ENCODE assay signal across 8 mouse cellular contexts in the genomic region with DNA sequence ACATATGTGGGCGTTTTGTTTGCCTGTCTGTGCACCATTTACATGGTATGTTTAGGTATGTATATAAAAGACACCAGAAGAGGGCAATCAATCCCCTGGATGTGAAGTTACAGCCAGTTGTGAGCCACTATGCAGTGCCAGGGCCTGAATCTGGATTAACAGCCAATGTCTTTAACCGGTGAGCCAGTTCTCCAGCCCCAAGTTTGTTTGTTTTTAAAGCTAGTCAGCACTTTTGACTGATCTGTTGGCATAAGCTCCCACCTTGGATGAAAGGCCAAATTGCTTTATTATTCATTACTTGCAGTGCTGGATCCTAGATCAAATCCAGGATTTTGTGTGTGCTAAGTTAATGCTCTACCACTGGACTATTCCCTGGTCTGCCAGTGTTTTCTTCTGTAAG. TPM values are rescaled to one million over a fixed set of nuclear protein-coding genes. Genes with fewer than 3 reads are reported as not detected.
A peak's percentile ranks its signal among the peaks of the same experiment; 100 is the strongest.
DNase-seq lines count a peak whose midpoint lies in the region; ATAC-seq lines count a peak whose summit lies in the region.

No protein-coding gene starts in this region.

- H3K79me2 ChIP-seq in macrophage (ENCODE audit: inconsistent target), result peaks cover 43% of the 10 kb centered on the region

- H3K9me3 ChIP-seq in heart, embryonic 12.5 days (replicated peaks), result no peaks in the 10 kb centered on the region
- no peaks in the 10 kb centered on the region for H3K9me3 ChIP-seq in hindbrain, embryonic 16.5 days (ENCODE audit: control insufficient read depth, low read length)

- no peaks in the 10 kb centered on the region for H3K27me3 ChIP-seq in heart, embryonic 12.5 days (replicated peaks)
- no peaks in the 10 kb centered on the region for H3K27me3 ChIP-seq in hindbrain, embryonic 16.5 days (replicated peaks; ENCODE audit: control insufficient read depth, insufficient read depth, low read length)

- WGBS in heart, embryonic 12.5 days, result 56% methylated on average over 2 of the region's 2 CpGs
- WGBS in hindbrain, embryonic 16.5 days, result 66% methylated on average over 2 of the region's 2 CpGs
- 71% methylated on average over 2 of the region's 2 CpGs for WGBS in macrophage (ENCODE audit: missing documents)

- intact Hi-C loops in heart, postnatal 14 days (cut with DNase I), result loop anchor here (5.0 kb wide), 1 partner anchor 44 kb away; no protein-coding TSS in a partner anchor
- intact Hi-C loops in gastrocnemius, postnatal 14 days (cut with DNase I; ENCODE audit: low total_unique reads), result loop anchor here (10.0 kb wide), 2 partner anchors 47 to 63 kb away; partner anchors contain the start of genes Atpaf2 and Gid4

- peak overlapping the region; percentile 65 for H3K4me3 ChIP-seq in heart, embryonic 12.5 days
- H3K4me3 ChIP-seq in hindbrain, embryonic 16.5 days (ENCODE audit: low read length), result peak overlapping the region; percentile 55
- 0 out of 2 replicates have a peak overlapping the region, but pooled peaks have one; percentile 82 for H3K4me3 ChIP-seq in macrophage (ENCODE audit: inconsistent target)

- 0 out of 2 replicates have a peak overlapping the region, but pooled peaks have one; percentile 72 for H3K9ac ChIP-seq in heart, embryonic 12.5 days
- no peak overlapping the region for H3K9ac ChIP-seq in hindbrain, embryonic 16.5 days (ENCODE audit: low read depth, low read length)

- H3K4me1 ChIP-seq in heart, embryonic 12.5 days (replicated peaks), result peaks cover 26% of the 10 kb centered on the region
- peaks cover 13% of the 10 kb centered on the region for H3K4me1 ChIP-seq in hindbrain, embryonic 16.5 days (ENCODE audit: control insufficient read depth, insufficient read depth, low read depth, low read length)

- H3K36me3 ChIP-seq in heart, embryonic 12.5 days, result no peaks in the 10 kb centered on the region
- no peaks in the 10 kb centered on the region for H3K36me3 ChIP-seq in hindbrain, embryonic 16.5 days (ENCODE audit: control insufficient read depth, insufficient read depth, low read length)
- H3K36me3 ChIP-seq in macrophage (ENCODE audit: inconsistent target), result no peaks in the 10 kb centered on the region

- H3K27ac ChIP-seq in heart, embryonic 12.5 days (ENCODE audit: poor library complexity, severe bottlenecking), result peak overlapping the region; percentile 82
- H3K27ac ChIP-seq in hindbrain, embryonic 16.5 days (ENCODE audit: low read depth, low read length), result peak overlapping the region; percentile 78; the same call in 1 of the 2 replicates
- no peak overlapping the region for H3K27ac ChIP-seq in macrophage

- ATAC-seq in heart, embryonic 12.5 days (ENCODE audit: insufficient number of reproducible peaks, low FRiP score), result no peak
- ATAC-seq in hindbrain, embryonic 16.5 days, result no peak

- no peak for DNase-seq in heart, postnatal 14 days
- DNase-seq in MN1 (ENCODE audit: low spot score), result peak; percentile 68
- no peak for DNase-seq in gastrocnemius, postnatal 14 days
- DNase-seq in spleen, postnatal 4 days (ENCODE audit: low spot score in 2 of 2), result no peak
- no peak for DNase-seq in urinary bladder, postnatal 25 days (ENCODE audit: low spot score)

- H3K4me2 ChIP-seq in heart, embryonic 12.5 days, result peak overlapping the region; percentile 89
- peak overlapping the region; percentile 97 for H3K4me2 ChIP-seq in hindbrain, embryonic 16.5 days (ENCODE audit: low read length)

RNA-seq across cellular contexts. Expression of gene Tom1l2, which starts 1.3 kb away (rescaled TPM):
- 28.9 and 32.1 TPM in 2 replicates for polyA plus RNA-seq in heart, embryonic 12.5 days (2016; fragmentation: Nextera tagmentation; extraction: Ambion mirVana)
- total RNA-seq in heart, postnatal 14 days (2021), result 10 to 100 TPM; 93.3 to 93.7 TPM
- polyA plus RNA-seq in hindbrain, embryonic 16.5 days (2015; fragmentation: Nextera tagmentation; extraction: Ambion mirVana), result 69.2 and 79.3 TPM in 2 replicates
- 100 to 1,000 TPM in 5 of 26 experiments, 10 to 100 TPM in 21; 48.7 to 111 (median 87.5) TPM for total RNA-seq in macrophage (2018; cell fraction: chromatin; rRNA removed)
- total RNA-seq in macrophage (2018; cell fraction: cytosol; rRNA removed), result 10 to 100 TPM; 10.8 to 30.1 (median 15.3) TPM
- 10 to 100 TPM; 40.5 to 85.5 (median 54.8) TPM for total RNA-seq in macrophage (2018; cell fraction: nucleus; rRNA removed)
- polyA plus RNA-seq in macrophage (2018), result 8.1 to 12.3 TPM (median 11.2 TPM) in 3 replicates
- 10 to 100 TPM; 42.1 to 50.2 TPM for total RNA-seq in gastrocnemius, postnatal 14 days (2021)

RNA-seq across cellular contexts. Expression of gene Drc3, which starts 1.7 kb away (rescaled TPM):
- polyA plus RNA-seq in heart, embryonic 12.5 days (2016; fragmentation: Nextera tagmentation; extraction: Ambion mirVana), result 1.6 and 2.3 TPM in 2 replicates
- 1 to 10 TPM; 2.0 to 3.2 TPM for total RNA-seq in heart, postnatal 14 days (2021)
- 6.0 and 7.8 TPM in 2 replicates for polyA plus RNA-seq in hindbrain, embryonic 16.5 days (2015; fragmentation: Nextera tagmentation; extraction: Ambion mirVana)
- total RNA-seq in macrophage (2018; cell fraction: chromatin; rRNA removed), result under 1 TPM in 17 of 26 experiments, not detected in 9; 0.21 to 0.92 (median 0.47) TPM
- total RNA-seq in macrophage (2018; cell fraction: cytosol; rRNA removed), result under 1 TPM in 19 of 26 experiments, not detected in 7; 0.03 to 0.26 (median 0.13) TPM
- total RNA-seq in macrophage (2018; cell fraction: nucleus; rRNA removed), result under 1 TPM in 7 of 26 experiments, not detected in 19; 0.22 to 0.96 (median 0.52) TPM
- polyA plus RNA-seq in macrophage (2018), result 0.12 TPM in 1 of 3 replicates, not detected in the others
- total RNA-seq in gastrocnemius, postnatal 14 days (2021), result under 1 TPM; 0.86 TPM
